Comparison of ENCODE assay signal across 7 mouse cellular contexts in genomic region chr10:7726501-7726812, GRCm38 (mm10). TPM values are rescaled to one million over a fixed set of nuclear protein-coding genes. Genes with fewer than 3 reads are reported as not detected.
A peak's percentile ranks its signal among the peaks of the same experiment; 100 is the strongest.
DNase-seq lines count a peak whose midpoint lies in the region; ATAC-seq and TF ChIP-seq lines count a peak whose summit lies in the region.

No protein-coding gene starts in this region.

- H3K27ac ChIP-seq in embryonic fibroblast, embryonic 13.5 days (ENCODE audit: insufficient read depth, low read length), result peak overlapping the region; percentile 52; the same call in 1 of the 2 replicates
- H3K27ac ChIP-seq in limb, embryonic 15.5 days, result peak overlapping the region; percentile 87; the same call in 1 of the 2 replicates

- no peaks in the 10 kb centered on the region for H3K9me3 ChIP-seq in limb, embryonic 15.5 days

- TF ChIP-seq CTCF in embryonic fibroblast, embryonic 13.5 days (IDR thresholded peaks at IDR 0.05; ENCODE audit: borderline replicate concordance, insufficient read depth, low read length), result no peak

- TF ChIP-seq POLR2A in embryonic fibroblast, embryonic 13.5 days (IDR thresholded peaks at IDR 0.05; ENCODE audit: low read depth, low read length), result no peak

- no peaks in the 10 kb centered on the region for H3K4me1 ChIP-seq in embryonic fibroblast, embryonic 13.5 days (ENCODE audit: control insufficient read depth, insufficient read depth, low read length)
- H3K4me1 ChIP-seq in limb, embryonic 15.5 days, result peaks cover 8% of the 10 kb centered on the region

- H3K36me3 ChIP-seq in limb, embryonic 15.5 days, result no peaks in the 10 kb centered on the region

- H3K27me3 ChIP-seq in limb, embryonic 15.5 days, result no peaks in the 10 kb centered on the region

- peak overlapping the region; percentile 72 for H3K4me2 ChIP-seq in limb, embryonic 15.5 days

- peak overlapping the region; percentile 58 for H3K9ac ChIP-seq in limb, embryonic 15.5 days

- ATAC-seq in limb, embryonic 15.5 days (ENCODE audit: insufficient number of reproducible peaks, low FRiP score, low TSS enrichment, low read depth), result no peak

- H3K4me3 ChIP-seq in embryonic fibroblast, embryonic 13.5 days (ENCODE audit: insufficient read depth, low read length), result peak overlapping the region; percentile 85
- H3K4me3 ChIP-seq in limb, embryonic 15.5 days, result peak overlapping the region; percentile 84

- WGBS in limb, embryonic 15.5 days, result 0% methylated on average over 8 of the region's 8 CpGs

- peak; percentile 28 for DNase-seq in 3T3-L1 (ENCODE audit: low read depth, low spot score)
- DNase-seq in 416B (ENCODE audit: low read depth), result peak; percentile 17
- DNase-seq in right cerebral cortex, postnatal 36 days (ENCODE audit: low spot score in 2 of 2), result no peak
- DNase-seq in left cerebral cortex, adult 8-10 months (ENCODE audit: low spot score in 2 of 2), result no peak
- no peak for DNase-seq in layer of hippocampus, postnatal 25 days (ENCODE audit: extremely low spot score in 1 of 2, low spot score in 1 of 2)

RNA-seq across cellular contexts. Expression of gene Katna1, which starts 0.7 kb away (rescaled TPM):
- 34.4 and 42.3 TPM in 2 replicates for polyA plus RNA-seq in embryonic fibroblast, embryonic 13.5 days (2011; ENCODE audit: insufficient read length, low read depth, missing spikeins)
- polyA plus RNA-seq in limb, embryonic 15.5 days (2015; fragmentation: Nextera tagmentation; extraction: Ambion mirVana), result 54.1 and 58.2 TPM in 2 replicates
- total RNA-seq in left cerebral cortex, adult 8-10 months (2022), result 10 to 100 TPM; 13.7 to 15.5 (median 14.5) TPM
- 10 to 100 TPM; 13.4 to 16.1 TPM for total RNA-seq in layer of hippocampus, postnatal 25 days (2021)

RNA-seq across cellular contexts. Expression of gene Lats1, which starts 45.4 kb away (rescaled TPM):
- polyA plus RNA-seq in embryonic fibroblast, embryonic 13.5 days (2011; ENCODE audit: insufficient read length, low read depth, missing spikeins), result 51.7 and 55.3 TPM in 2 replicates
- polyA plus RNA-seq in limb, embryonic 15.5 days (2015; fragmentation: Nextera tagmentation; extraction: Ambion mirVana), result 6.4 and 8.2 TPM in 2 replicates
- 10 to 100 TPM; 28.9 to 33.0 (median 31.6) TPM for total RNA-seq in left cerebral cortex, adult 8-10 months (2022)
- 10 to 100 TPM; 34.6 to 40.2 TPM for total RNA-seq in layer of hippocampus, postnatal 25 days (2021)

RNA-seq across cellular contexts. Expression of gene Pcmt1, which starts 45.5 kb away (rescaled TPM):
- 74.0 and 95.3 TPM in 2 replicates for polyA plus RNA-seq in embryonic fibroblast, embryonic 13.5 days (2011; ENCODE audit: insufficient read length, low read depth, missing spikeins)
- polyA plus RNA-seq in limb, embryonic 15.5 days (2015; fragmentation: Nextera tagmentation; extraction: Ambion mirVana), result 126 and 133 TPM in 2 replicates
- total RNA-seq in left cerebral cortex, adult 8-10 months (2022), result 100 to 1,000 TPM; 193 to 200 (median 195) TPM
- 100 to 1,000 TPM; 148 to 161 TPM for total RNA-seq in layer of hippocampus, postnatal 25 days (2021)

RNA-seq across cellular contexts. Expression of gene Nup43, which starts 59.2 kb away (rescaled TPM):
- polyA plus RNA-seq in embryonic fibroblast, embryonic 13.5 days (2011; ENCODE audit: insufficient read length, low read depth, missing spikeins), result 22.0 and 25.6 TPM in 2 replicates
- 39.3 and 41.4 TPM in 2 replicates for polyA plus RNA-seq in limb, embryonic 15.5 days (2015; fragmentation: Nextera tagmentation; extraction: Ambion mirVana)
- total RNA-seq in left cerebral cortex, adult 8-10 months (2022), result 1 to 10 TPM; 6.3 to 7.3 (median 6.9) TPM
- 1 to 10 TPM; 5.6 to 6.1 TPM for total RNA-seq in layer of hippocampus, postnatal 25 days (2021)

Comparison
In these comparisons a context has a peak if more than half of its experiments do, and no peak if none do; other contexts are left out.
1. DNase-seq: peak in 3T3-L1 (single experiment) and 416B (single experiment); none in right cerebral cortex, postnatal 36 days (0 of 2), left cerebral cortex, adult 8-10 months (0 of 2) and layer of hippocampus, postnatal 25 days (0 of 2).